Comparison of ENCODE assay signal across 27 mouse cellular contexts in genomic region chr17:52210483-52210882, GRCm38 (mm10).
DNase-seq lines count a peak whose midpoint lies in the region; ATAC-seq and TF ChIP-seq lines count a peak whose summit lies in the region.
"Had no signal": no experiment of that assay in that cellular context is flagged by ENCODE, and none has a peak within 500 bp of the region (broad histone marks: within the 10 kb centered on the region; RNA-seq: fewer than 3 reads in every experiment).

No protein-coding gene starts in this region.

- H3K9ac ChIP-seq in forebrain, postnatal 0 days, result no peak overlapping the region
- H3K9ac ChIP-seq: embryonic facial prominence, embryonic 13.5 days; embryonic facial prominence, embryonic 15.5 days; forebrain, embryonic 13.5 days; forebrain, embryonic 15.5 days had no signal

- no peaks in the 10 kb centered on the region for H3K4me1 ChIP-seq in forebrain, postnatal 0 days (ENCODE audit: insufficient read depth)
- H3K4me1 ChIP-seq in forebrain, embryonic 10.5 days, result no peaks in the 10 kb centered on the region
- H3K4me1 ChIP-seq: embryonic facial prominence, embryonic 13.5 days; embryonic facial prominence, embryonic 15.5 days; forebrain, embryonic 13.5 days; forebrain, embryonic 15.5 days had no signal

- H3K4me2 ChIP-seq in forebrain, postnatal 0 days (ENCODE audit: low read depth), result no peak overlapping the region
- H3K4me2 ChIP-seq: embryonic facial prominence, embryonic 13.5 days; embryonic facial prominence, embryonic 15.5 days; forebrain, embryonic 13.5 days; forebrain, embryonic 15.5 days had no signal

- no peak for ATAC-seq in forebrain, postnatal 0 days
- ATAC-seq: activated CD4-positive, CD25-positive, alpha-beta regulatory T cell, adult 4 months; CD4-positive, CD25-positive, alpha-beta regulatory T cell, adult 4 months; forebrain, embryonic 13.5 days; forebrain, embryonic 15.5 days; Patski had no signal

- WGBS in forebrain, postnatal 0 days, result 81% methylated on average over 6 of the region's 6 CpGs
- 93% methylated on average over 6 of the region's 6 CpGs for WGBS in forebrain, embryonic 10.5 days

- no peak overlapping the region for H3K27ac ChIP-seq in forebrain, postnatal 0 days (ENCODE audit: low read depth, low read length)
- H3K27ac ChIP-seq in forebrain, embryonic 10.5 days, result no peak overlapping the region
- H3K27ac ChIP-seq: embryonic facial prominence, embryonic 13.5 days; embryonic facial prominence, embryonic 15.5 days; forebrain, embryonic 13.5 days; forebrain, embryonic 15.5 days had no signal

- no peak for TF ChIP-seq CTCF in forebrain, postnatal 0 days (IDR thresholded peaks at IDR 0.05; ENCODE audit: low read depth)

- no peak overlapping the region for H3K4me3 ChIP-seq in forebrain, postnatal 0 days (ENCODE audit: low read depth, low read length)
- H3K4me3 ChIP-seq in forebrain, embryonic 10.5 days, result no peak overlapping the region
- H3K4me3 ChIP-seq: embryonic facial prominence, embryonic 13.5 days; embryonic facial prominence, embryonic 15.5 days; erythroblast, embryonic 14.5 days; forebrain, embryonic 13.5 days; forebrain, embryonic 15.5 days had no signal

- H3K9me3 ChIP-seq in forebrain, postnatal 0 days (ENCODE audit: low read length), result no peaks in the 10 kb centered on the region
- no peaks in the 10 kb centered on the region for H3K9me3 ChIP-seq in forebrain, embryonic 10.5 days
- H3K9me3 ChIP-seq: embryonic facial prominence, embryonic 13.5 days; embryonic facial prominence, embryonic 15.5 days; forebrain, embryonic 13.5 days; forebrain, embryonic 15.5 days had no signal

- no peaks in the 10 kb centered on the region for H3K36me3 ChIP-seq in forebrain, postnatal 0 days (ENCODE audit: insufficient read depth)
- H3K36me3 ChIP-seq in forebrain, embryonic 10.5 days (replicated peaks), result no peaks in the 10 kb centered on the region
- H3K36me3 ChIP-seq: embryonic facial prominence, embryonic 13.5 days; embryonic facial prominence, embryonic 15.5 days; forebrain, embryonic 15.5 days; G1E had no signal

- DNase-seq in forebrain, postnatal 0 days, result peak; percentile 26
- DNase-seq in forebrain, embryonic 10.5 days (ENCODE audit: extremely low spot score, low spot score), result no peak
- peak; percentile 2 for DNase-seq in right cerebral cortex, adult 18-20 months
- no peak for DNase-seq in right cerebral cortex, adult 2 months (ENCODE audit: low spot score in 2 of 2)
- peak; percentile 49 for DNase-seq in brain, adult 2 months (ENCODE audit: low read depth, low spot score)
- no peak for DNase-seq in thymus, postnatal 10 days (ENCODE audit: low spot score in 2 of 2)
- DNase-seq: adrenal gland, adult 8-10 months; adrenal gland, postnatal 14 days; adrenal gland, postnatal 36 days; B cell, adult 2 months; cerebellum, adult 11 months; cerebellum, adult 18-20 months; cerebellum, adult 8-10 months; cerebellum, adult 9-11 months; cerebellum, postnatal 14 days; cerebellum, postnatal 36 days; embryo, embryonic 11 days had no signal

- no peaks in the 10 kb centered on the region for H3K27me3 ChIP-seq in forebrain, postnatal 0 days (ENCODE audit: insufficient read depth, low read length)
- H3K27me3 ChIP-seq in forebrain, embryonic 10.5 days (ENCODE audit: poor library complexity, severe bottlenecking), result no peaks in the 10 kb centered on the region
- H3K27me3 ChIP-seq: CH12.LX; embryonic facial prominence, embryonic 13.5 days; embryonic facial prominence, embryonic 15.5 days; forebrain, embryonic 13.5 days; forebrain, embryonic 15.5 days; Patski had no signal

Comparison
In these comparisons a context has a peak if more than half of its experiments do, and no peak if none do; other contexts are left out.
1. DNase-seq: peak in forebrain, postnatal 0 days (single experiment), right cerebral cortex, adult 18-20 months (single experiment) and brain, adult 2 months (single experiment); none in forebrain, embryonic 10.5 days (single experiment), right cerebral cortex, adult 2 months (0 of 2) and thymus, postnatal 10 days (0 of 2).